Mouse (Mus musculus) liver, embryonic 14.5 days (tissue): Measurements from ENCODE around the gene Lrig1. TPM values are rescaled to one million over a fixed set of nuclear protein-coding genes. Genes with fewer than 3 reads are reported as not detected.

Source experiments
- ATAC-seq: fragments of 200-750 bp; cut with Nextera tagmentation; 2 replicates; pipeline ENCODE4 v1.8.0; 2017; ENCODE audit warnings: moderate number of reproducible peaks, mild to moderate bottlenecking, moderate library complexity; ENCODE audit not compliant: insufficient read depth
- DNase-seq, 3 experiments: peaks; one replicate each; pipeline ENCODE4 v3.0.0-alpha.2; 2012 to 2013; ENCODE audit warnings: low read depth in 3 of 3, low spot score in 3 of 3
- H3K27ac ChIP-seq: fragments of 300-500 bp; sonication (generic); 2 replicates; pipeline ENCODE4 v1.5.1; 2014; ENCODE audit warnings: moderate library complexity, mild to moderate bottlenecking, control low read depth, inconsistent platforms
- H3K27me3 ChIP-seq: fragments of 300-500 bp; sonication (generic); 2 replicates; pipeline ENCODE4 v1.6.1; 2014; ENCODE audit warnings: mild to moderate bottlenecking, low read length, moderate library complexity; ENCODE audit not compliant: control insufficient read depth, insufficient read depth
- H3K36me3 ChIP-seq: fragments of 300-500 bp; sonication (generic); replicated peaks from 2 replicates; pipeline ENCODE4 v1.6.1; 2014; ENCODE audit warnings: low read depth; ENCODE audit not compliant: control insufficient read depth, insufficient read depth
- H3K4me1 ChIP-seq, 2 experiments: fragments of 200-500 bp in 1 of 2; fragments of 300-500 bp in 1 of 2; sonication (generic) in 1 of 2; replicated peaks; 2 replicates each; pipeline ENCODE4 v1.6.1; 2012 to 2014; ENCODE audit warnings: antibody characterized with exemption in 1 of 2, inconsistent platforms in 1 of 2, low read length in 1 of 2; ENCODE audit not compliant: control insufficient read depth in 2 of 2, insufficient read depth in 2 of 2
- H3K4me2 ChIP-seq: fragments of 300-500 bp; sonication (generic); 2 replicates; pipeline ENCODE4 v1.6.1; 2014; ENCODE audit warnings: low read depth, mild to moderate bottlenecking, control low read depth, moderate library complexity
- H3K4me3 ChIP-seq, 2 experiments: fragments of 200-500 bp in 1 of 2; fragments of 300-500 bp in 1 of 2; sonication (generic) in 1 of 2; 2 replicates each; pipeline ENCODE4 v1.5.1; 2012 to 2014; ENCODE audit warnings: low read depth in 2 of 2, low read length in 2 of 2, mild to moderate bottlenecking in 2 of 2, control low read depth in 1 of 2, inconsistent platforms in 1 of 2, moderate library complexity in 1 of 2; ENCODE audit not compliant: insufficient read depth in 1 of 2
- H3K9ac ChIP-seq: fragments of 300-500 bp; sonication (generic); replicated peaks from 2 replicates; pipeline ENCODE4 v1.6.1; 2014; ENCODE audit warnings: mild to moderate bottlenecking, control low read depth, moderate library complexity
- H3K9me3 ChIP-seq: fragments of 300-500 bp; sonication (generic); 2 replicates; pipeline ENCODE4 v1.6.1; 2016; ENCODE audit warnings: low read length, mixed read lengths; ENCODE audit not compliant: control insufficient read depth
- CTCF ChIP-seq: IDR thresholded peaks from 2 replicates; pipeline ENCODE4 v1.5.1; 2016; ENCODE audit warnings: antibody characterized with exemption, low read depth, control low read depth
- EP300 ChIP-seq: IDR thresholded peaks from 2 replicates; pipeline ENCODE4 v1.6.1; 2016; ENCODE audit warnings: antibody characterized with exemption, low read depth
- WGBS: fragments of 180-500 bp; shearing (Covaris S2); extraction: QIAGEN DNeasy Blood & Tissue Kit; methylation state at CpG from one replicate; pipeline ENCODE4 v1.1.7; 2014; ENCODE audit not compliant: insufficient replicate concordance; 5-methylcytosine and 5-hydroxymethylcytosine counted together
- polyA plus RNA-seq, 2 experiments: library from polyadenylated mRNA; depleted of rRNA in 1 of 2; stranded (reverse) in 1 of 2; unstranded in 1 of 2; fragments of >200 nt; fragmentation: Nextera tagmentation in 1 of 2; extraction: Ambion mirVana in 1 of 2; gene quantifications; 2 replicates each; pipeline versions ENCODE4 v1.2.1 to v1.2.3; 2012 to 2014

The Lrig1 gene
- polyA plus RNA-seq, 2 experiments, result 2.7 to 2.8 TPM

GRCm38 (mm10) chr6:94669370-94669769 lies 30.6 kb downstream of the Lrig1 start:
- no peak overlapping the region for H3K4me3 ChIP-seq
- no peak overlapping the region for H3K4me2 ChIP-seq
- H3K9ac ChIP-seq, result no peak overlapping the region
- H3K27me3 ChIP-seq, result no peaks in the 10 kb centered on the region
- no peak overlapping the region for H3K27ac ChIP-seq
- no peak for TF ChIP-seq EP300
- H3K36me3 ChIP-seq, result no peaks in the 10 kb centered on the region
- ATAC-seq, result no peak
- 49% methylated on average over 6 of the region's 6 CpGs for WGBS
- DNase-seq, result no peak
- no peaks in the 10 kb centered on the region for H3K9me3 ChIP-seq
- H3K4me1 ChIP-seq, result peaks cover 0 to 1% of the 10 kb centered on the region in 2 experiments; a peak in 2 of 4 replicates

- H3K27ac ChIP-seq, result no peak overlapping the region
- H3K4me3 ChIP-seq, result no peak overlapping the region
- DNase-seq (no peak), ATAC-seq (no peak)
- H3K4me1 ChIP-seq, result peaks cover 0 to 1% of the 10 kb centered on the region in 2 experiments; a peak in 2 of 4 replicates
- no peaks in the 10 kb centered on the region for H3K9me3 ChIP-seq
- no peak for TF ChIP-seq EP300
- no peak for TF ChIP-seq CTCF
- 56% methylated on average over 13 of the region's 13 CpGs for WGBS
- no peak overlapping the region for H3K9ac ChIP-seq
- H3K36me3 ChIP-seq, result no peaks in the 10 kb centered on the region
- H3K27me3 ChIP-seq, result no peaks in the 10 kb centered on the region
- H3K4me2 ChIP-seq, result no peak overlapping the region
Measured at GRCm38 (mm10) chr6:94668204-94668863, 31.6 kb downstream of the Lrig1 start.

GRCm38 (mm10) chr6:94667131-94667530 lies 32.8 kb downstream of the Lrig1 start:
- 72% methylated on average over 4 of the region's 4 CpGs for WGBS
- Histone ChIP-seq H3K4me1 (peaks cover 0 to 1% of the 10 kb centered on the region in 2 experiments; a peak in 2 of 4 replicates), H3K9me3 (no peaks in the 10 kb centered on the region), H3K27me3 (no peaks in the 10 kb centered on the region), H3K4me2 (no peak overlapping the region), H3K36me3 (no peaks in the 10 kb centered on the region), H3K27ac (no peak overlapping the region), H3K4me3 (no peak overlapping the region), H3K9ac (no peak overlapping the region)
- no peak for TF ChIP-seq EP300
- TF ChIP-seq CTCF, result no peak
- no peak for DNase-seq
- ATAC-seq, result no peak

GRCm38 (mm10) chr6:94666432-94667119 lies 33.4 kb downstream of the Lrig1 start:
- no peaks in the 10 kb centered on the region for H3K36me3 ChIP-seq
- H3K27ac ChIP-seq, result no peak overlapping the region
- WGBS, result 62% methylated on average over 7 of the region's 7 CpGs
- no peak overlapping the region for H3K4me2 ChIP-seq
- no peak overlapping the region for H3K4me3 ChIP-seq
- no peak overlapping the region for H3K9ac ChIP-seq
- ATAC-seq, result no peak
- H3K4me1 ChIP-seq, result peaks cover 0 to 1% of the 10 kb centered on the region in 2 experiments; a peak in 2 of 4 replicates
- no peak for DNase-seq
- H3K9me3 ChIP-seq, result no peaks in the 10 kb centered on the region
- H3K27me3 ChIP-seq, result no peaks in the 10 kb centered on the region
- no peak for TF ChIP-seq EP300
- TF ChIP-seq CTCF, result no peak

GRCm38 (mm10) chr6:94665677-94666076 lies 34.3 kb downstream of the Lrig1 start:
- Histone ChIP-seq H3K27ac (no peak overlapping the region), H3K4me3 (no peak overlapping the region), H3K4me1 (peaks cover 0 to 1% of the 10 kb centered on the region in 2 experiments; a peak in 2 of 4 replicates), H3K36me3 (no peaks in the 10 kb centered on the region), H3K27me3 (no peaks in the 10 kb centered on the region), H3K9me3 (no peaks in the 10 kb centered on the region), H3K9ac (no peak overlapping the region), H3K4me2 (no peak overlapping the region)
- DNase-seq, result no peak
- 57% methylated on average over 1 of the region's 1 CpGs for WGBS
- no peak for ATAC-seq
- TF ChIP-seq EP300 (no peak), CTCF (no peak)
